16 mouse cellular contexts compared by ENCODE assay signal in the genomic region with DNA sequence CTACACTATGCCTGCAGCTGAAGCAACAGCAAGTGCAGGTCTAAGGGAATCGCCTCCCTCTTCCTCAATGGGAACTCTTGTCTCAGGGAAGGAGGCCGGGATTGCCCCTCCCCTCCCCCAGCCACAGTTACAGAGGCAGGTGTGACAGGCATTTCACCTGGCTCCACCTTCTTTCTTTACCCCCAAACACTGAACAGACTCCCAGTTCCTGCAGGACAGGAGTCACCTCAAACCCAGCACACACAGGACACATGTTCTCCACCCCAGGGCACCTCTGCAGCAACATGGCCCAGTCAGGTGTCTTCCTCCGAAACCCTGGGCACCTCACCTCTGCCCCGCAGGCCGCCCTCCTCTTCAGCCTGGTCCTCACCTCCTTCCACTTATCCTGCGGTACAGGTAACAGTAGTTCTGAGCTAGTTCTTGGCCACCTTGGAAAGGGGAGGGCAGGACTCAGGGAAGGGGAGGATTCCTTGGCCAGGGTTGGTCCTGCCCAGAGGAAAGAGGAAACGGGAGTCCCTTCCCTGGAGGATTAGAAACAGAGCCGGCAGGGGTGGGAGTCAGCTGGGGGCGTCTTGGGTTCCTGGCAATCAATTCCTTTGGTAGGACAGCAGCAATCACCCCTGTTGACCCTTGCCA. TPM values are rescaled to one million over a fixed set of nuclear protein-coding genes. Genes with fewer than 3 reads are reported as not detected.
DNase-seq lines count a peak whose midpoint lies in the region; ATAC-seq and TF ChIP-seq lines count a peak whose summit lies in the region.
"Had no signal": no experiment of that assay in that cellular context is flagged by ENCODE, and none has a peak within 500 bp of the region (broad histone marks: within the 10 kb centered on the region; RNA-seq: fewer than 3 reads in every experiment).

Tmem213 (plus strand) TSS at position 96 of the 636 bp plus-strand sequence.

- TF ChIP-seq CTCF in ES-Bruce4 (IDR thresholded peaks at IDR 0.05; ENCODE audit: low read depth, low read length): no peak
- TF ChIP-seq CTCF in liver, postnatal 0 days (IDR thresholded peaks at IDR 0.05; ENCODE audit: low read depth): no peak

- H3K4me3 ChIP-seq in heart, embryonic 15.5 days: no peak within 1 kb of the TSS
- H3K4me3 ChIP-seq in ES-Bruce4 (ENCODE audit: low read depth, low read length): peak within 1 kb of the TSS; percentile 32
- H3K4me3 ChIP-seq in liver, postnatal 0 days (ENCODE audit: low read depth, low read length): no peak within 1 kb of the TSS
- H3K4me3 ChIP-seq in hindbrain, embryonic 12.5 days: no peak within 1 kb of the TSS
- H3K4me3 ChIP-seq: forebrain, embryonic 13.5 days; layer of hippocampus, adult 2 months had no signal

- no peaks in the 10 kb centered on the region for H3K27me3 ChIP-seq in heart, embryonic 15.5 days
- H3K27me3 ChIP-seq in ES-Bruce4 (ENCODE audit: control insufficient read depth, insufficient read depth, low read length, poor library complexity, severe bottlenecking): no peaks in the 10 kb centered on the region
- H3K27me3 ChIP-seq in liver, postnatal 0 days (ENCODE audit: insufficient read depth, low read length): no peaks in the 10 kb centered on the region
- H3K27me3 ChIP-seq in hindbrain, embryonic 12.5 days: no peaks in the 10 kb centered on the region
- H3K27me3 ChIP-seq: forebrain, embryonic 13.5 days had no signal

- H3K9me3 ChIP-seq in heart, embryonic 15.5 days (replicated peaks): no peaks in the 10 kb centered on the region
- H3K9me3 ChIP-seq in ES-Bruce4 (replicated peaks; ENCODE audit: control insufficient read depth, insufficient read depth, low read length, poor library complexity, severe bottlenecking): no peaks in the 10 kb centered on the region
- no peaks in the 10 kb centered on the region for H3K9me3 ChIP-seq in liver, postnatal 0 days (ENCODE audit: low read length)
- no peaks in the 10 kb centered on the region for H3K9me3 ChIP-seq in hindbrain, embryonic 12.5 days (replicated peaks)
- H3K9me3 ChIP-seq: forebrain, embryonic 13.5 days had no signal

- TF ChIP-seq EP300 in ES-Bruce4 (IDR thresholded peaks at IDR 0.05; ENCODE audit: insufficient read depth, low read depth, low read length): no peak
- no peak for TF ChIP-seq EP300 in liver, postnatal 0 days (IDR thresholded peaks at IDR 0.05; ENCODE audit: low read depth)

- no peaks in the 10 kb centered on the region for H3K36me3 ChIP-seq in heart, embryonic 15.5 days
- H3K36me3 ChIP-seq in ES-Bruce4 (ENCODE audit: control insufficient read depth, insufficient read depth, low read length, poor library complexity, severe bottlenecking): no peaks in the 10 kb centered on the region
- no peaks in the 10 kb centered on the region for H3K36me3 ChIP-seq in liver, postnatal 0 days (replicated peaks; ENCODE audit: insufficient read depth, low read length)
- no peaks in the 10 kb centered on the region for H3K36me3 ChIP-seq in hindbrain, embryonic 12.5 days

- WGBS in heart, embryonic 15.5 days: 36% methylated on average over 9 of the region's 9 CpGs
- 42% methylated on average over 9 of the region's 9 CpGs for WGBS in liver, postnatal 0 days (ENCODE audit: insufficient replicate concordance)
- 20% methylated on average over 9 of the region's 9 CpGs for WGBS in hindbrain, embryonic 12.5 days

- no peak for DNase-seq in heart, adult 18-20 months
- peak; percentile 72 for DNase-seq in kidney, adult 11 months
- DNase-seq in kidney, postnatal 36 days: peak; percentile 62 to 63
- no peak for DNase-seq in urinary bladder, postnatal 36 days (ENCODE audit: low spot score in 2 of 2)
- no peak for DNase-seq in liver, postnatal 0 days
- DNase-seq: adrenal gland, adult 8-10 months; gastrocnemius, postnatal 10 days; left cerebral cortex, postnatal 4 days; right cerebral cortex, postnatal 25 days had no signal

- H3K9ac ChIP-seq in heart, embryonic 15.5 days: no peak within 1 kb of the TSS
- no peak within 1 kb of the TSS for H3K9ac ChIP-seq in ES-Bruce4 (ENCODE audit: low read depth, poor library complexity, severe bottlenecking)
- no peak within 1 kb of the TSS for H3K9ac ChIP-seq in liver, postnatal 0 days (replicated peaks)
- H3K9ac ChIP-seq in hindbrain, embryonic 12.5 days: no peak within 1 kb of the TSS
- H3K9ac ChIP-seq: forebrain, embryonic 13.5 days; hindbrain, embryonic 14.5 days had no signal

- no peaks in the 10 kb centered on the region for H3K4me1 ChIP-seq in heart, embryonic 15.5 days (replicated peaks)
- no peaks in the 10 kb centered on the region for H3K4me1 ChIP-seq in ES-Bruce4 (ENCODE audit: control insufficient read depth, insufficient read depth, low read length)
- no peaks in the 10 kb centered on the region for H3K4me1 ChIP-seq in liver, postnatal 0 days (ENCODE audit: insufficient read depth)
- peaks cover 10% of the 10 kb centered on the region; the same call in 1 of the 2 replicates for H3K4me1 ChIP-seq in hindbrain, embryonic 12.5 days

- ATAC-seq in heart, embryonic 15.5 days (replicated peaks; ENCODE audit: insufficient number of reproducible peaks, insufficient read depth, low FRiP score, low read depth): 0 out of 2 replicates have a peak, but pooled peaks have one; percentile 18
- no peak for ATAC-seq in liver, postnatal 0 days
- ATAC-seq in hindbrain, embryonic 12.5 days (ENCODE audit: low FRiP score): no peak
- ATAC-seq: forebrain, embryonic 13.5 days had no signal

- peak within 1 kb of the TSS; percentile 12; the same call in 1 of the 2 replicates for H3K4me2 ChIP-seq in heart, embryonic 15.5 days
- no peak within 1 kb of the TSS for H3K4me2 ChIP-seq in liver, postnatal 0 days (ENCODE audit: low read depth, low read length)
- H3K4me2 ChIP-seq in hindbrain, embryonic 12.5 days (replicated peaks): no peak within 1 kb of the TSS
- H3K4me2 ChIP-seq: forebrain, embryonic 13.5 days; hindbrain, embryonic 14.5 days had no signal

- TF ChIP-seq POLR2A in ES-Bruce4 (IDR thresholded peaks at IDR 0.05; ENCODE audit: insufficient read depth, low read length): no peak

- H3K27ac ChIP-seq in heart, embryonic 15.5 days: no peak within 1 kb of the TSS
- no peak within 1 kb of the TSS for H3K27ac ChIP-seq in ES-Bruce4 (ENCODE audit: insufficient read depth, low read length)
- H3K27ac ChIP-seq in liver, postnatal 0 days (ENCODE audit: low read depth): no peak within 1 kb of the TSS
- H3K27ac ChIP-seq in hindbrain, embryonic 12.5 days: no peak within 1 kb of the TSS
- H3K27ac ChIP-seq: forebrain, embryonic 13.5 days; hindbrain, embryonic 14.5 days; layer of hippocampus, adult 2 months had no signal

RNA-seq across cellular contexts. Expression of gene Tmem213, which starts in this region (rescaled TPM):
- polyA plus RNA-seq in heart, embryonic 15.5 days (2015; fragmentation: Nextera tagmentation; extraction: Ambion mirVana): 1.3 and 2.0 TPM in 2 replicates
- total RNA-seq in heart, adult 18-20 months (2021): not detected
- polyA plus RNA-seq in ES-Bruce4 (2011; ENCODE audit: insufficient read depth, insufficient read length, low read depth, missing spikeins): 3.0 and 3.3 TPM in 2 replicates
- polyA plus RNA-seq in liver, postnatal 0 days (2015; fragmentation: Nextera tagmentation; extraction: Ambion mirVana): not detected in 2 replicates
- not detected in 2 replicates for polyA plus RNA-seq in hindbrain, embryonic 12.5 days (2016; fragmentation: Nextera tagmentation; extraction: Ambion mirVana)
- total RNA-seq: adrenal gland, adult 8-10 months; common myeloid progenitor, adult 5-6 weeks; gastrocnemius, postnatal 10 days; layer of hippocampus, adult 2 months; left cerebral cortex, postnatal 4 days had no signal
- polyA plus RNA-seq: forebrain, embryonic 13.5 days; hindbrain, embryonic 14.5 days had no signal

Comparison
In these comparisons a context has a peak if more than half of its experiments do, and no peak if none do; other contexts are left out.
1. DNase-seq: peak in kidney, adult 11 months (single experiment) and kidney, postnatal 36 days (2 of 2); none in heart, adult 18-20 months (0 of 2), urinary bladder, postnatal 36 days (0 of 2) and liver, postnatal 0 days (single experiment).